Mouse (Mus musculus): ENCODE results near the gene Edf1. TPM values are rescaled to one million over a fixed set of nuclear protein-coding genes. Genes with fewer than 3 reads are reported as not detected.

Edf1 gene
- polyA plus RNA-seq, 1 experiment from 2014 or later: 373 TPM

GRCm38 (mm10) chr2:25585601-25586000 is 28.0 kb downstream of the Edf1 start:
- no peak for ATAC-seq (replicated peaks; ENCODE audit: low FRiP score)
- 79% methylated on average over 3 of the region's 3 CpGs for WGBS
- no peak overlapping the region for H3K4me2 ChIP-seq
- H3K4me3 ChIP-seq (replicated peaks): no peak overlapping the region
- no peaks in the 10 kb centered on the region for H3K9me3 ChIP-seq (replicated peaks)
- no peak overlapping the region for H3K27ac ChIP-seq
- H3K9ac ChIP-seq: no peak overlapping the region
- H3K27me3 ChIP-seq: peaks cover 8% of the 10 kb centered on the region
- peaks cover 25% of the 10 kb centered on the region for H3K4me1 ChIP-seq
- H3K36me3 ChIP-seq: peaks cover 72% of the 10 kb centered on the region

GRCm38 (mm10) chr2:25587290-25587689 is 29.6 kb downstream of the Edf1 start:
- 85% methylated on average over 8 of the region's 8 CpGs for WGBS
- no peak overlapping the region for H3K4me2 ChIP-seq
- peaks cover 8% of the 10 kb centered on the region for H3K4me1 ChIP-seq
- H3K27ac ChIP-seq: no peak overlapping the region
- no peaks in the 10 kb centered on the region for H3K27me3 ChIP-seq
- ATAC-seq (replicated peaks; ENCODE audit: low FRiP score): no peak
- H3K9ac ChIP-seq: no peak overlapping the region
- no peaks in the 10 kb centered on the region for H3K9me3 ChIP-seq (replicated peaks)
- peaks cover 89% of the 10 kb centered on the region for H3K36me3 ChIP-seq
- H3K4me3 ChIP-seq (replicated peaks): no peak overlapping the region

DNA sequence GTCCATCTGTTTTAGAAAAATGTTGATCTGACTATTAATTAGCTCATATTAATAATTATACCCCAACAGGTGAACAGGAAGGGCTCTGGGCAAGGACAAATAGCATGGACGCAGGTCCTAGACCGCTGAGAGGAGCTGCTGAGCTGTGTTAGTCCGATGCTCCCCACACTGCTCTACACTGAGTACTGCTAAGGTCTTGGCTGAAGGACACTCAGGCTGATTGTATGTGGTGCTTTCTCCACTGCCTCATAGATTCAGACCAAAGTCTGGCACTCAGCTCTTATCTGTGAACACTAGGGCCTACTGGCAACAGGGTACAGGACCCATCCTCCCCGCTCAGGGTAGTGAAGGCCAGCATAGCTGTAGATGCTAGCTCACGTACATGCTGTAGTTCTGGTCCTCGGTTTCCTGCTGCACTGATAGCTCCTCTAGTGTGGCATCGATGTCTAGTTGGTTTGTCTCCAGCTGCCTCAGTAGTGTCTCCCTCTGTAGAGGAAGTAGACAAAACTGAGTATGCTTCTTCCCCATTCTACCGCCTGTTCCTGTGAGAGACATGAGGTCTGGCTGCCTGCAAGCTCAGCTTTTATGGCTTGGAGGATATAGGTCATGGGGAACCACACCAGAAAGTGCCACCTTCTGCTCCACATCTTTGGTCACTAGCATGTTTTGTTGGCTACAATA is 30.7 kb downstream of the Edf1 start:
- Histone ChIP-seq H3K9me3 (replicated peaks) (no peaks in the 10 kb centered on the region), H3K4me3 (replicated peaks) (no peak overlapping the region), H3K36me3 (peaks cover 94% of the 10 kb centered on the region), H3K4me2 (no peak overlapping the region), H3K9ac (no peak overlapping the region), H3K27me3 (no peaks in the 10 kb centered on the region), H3K4me1 (no peaks in the 10 kb centered on the region), H3K27ac (no peak overlapping the region)
- 92% methylated on average over 8 of the region's 8 CpGs for WGBS
- no peak for ATAC-seq (replicated peaks; ENCODE audit: low FRiP score)

- WGBS: 73% methylated on average over 2 of the region's 2 CpGs
- Histone ChIP-seq H3K9ac (no peak overlapping the region), H3K4me1 (no peaks in the 10 kb centered on the region), H3K36me3 (peaks cover 92% of the 10 kb centered on the region), H3K27ac (no peak overlapping the region), H3K9me3 (replicated peaks) (no peaks in the 10 kb centered on the region), H3K27me3 (no peaks in the 10 kb centered on the region), H3K4me2 (no peak overlapping the region), H3K4me3 (replicated peaks) (no peak overlapping the region)
- no peak for ATAC-seq (replicated peaks; ENCODE audit: low FRiP score)
These were observed 34.2 kb downstream of the Edf1 start for GRCm38 (mm10) chr2:25591863-25592262.

DNA sequence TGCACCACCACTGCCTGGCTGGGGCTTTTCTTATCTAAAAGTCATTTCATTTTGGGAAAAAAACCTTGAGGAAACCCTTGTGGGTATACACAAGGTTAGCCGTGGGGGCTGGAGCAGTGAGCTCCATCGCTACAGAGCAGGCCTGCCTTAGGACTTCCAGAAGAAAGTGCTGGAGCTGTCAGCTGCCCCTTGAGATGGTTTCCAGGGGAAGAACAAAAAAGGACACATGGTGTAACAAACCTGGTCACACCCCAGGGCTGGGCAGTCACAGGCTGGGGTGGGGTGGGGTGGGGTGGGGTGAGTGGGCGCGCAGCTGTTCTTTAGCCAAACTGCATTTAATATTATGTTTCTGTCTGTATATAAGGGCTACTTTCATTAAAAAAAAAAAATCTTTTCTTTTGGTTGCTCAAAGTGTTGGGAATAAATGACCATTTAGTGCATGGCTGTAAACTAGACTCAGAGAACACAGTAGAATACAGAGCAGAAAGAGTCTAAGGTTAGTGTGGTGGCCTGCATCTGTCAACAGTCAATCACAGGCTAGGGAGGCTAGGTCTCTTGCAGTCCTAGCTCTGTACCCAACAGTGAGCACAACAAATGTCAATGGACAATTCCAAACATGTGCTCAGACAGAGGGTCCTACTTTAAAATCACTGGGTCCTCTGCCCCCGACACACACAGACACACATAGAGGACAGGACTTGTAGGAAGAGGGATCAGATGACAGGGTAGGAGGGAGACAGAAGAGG is 39.3 kb downstream of the Edf1 start:
- no peaks in the 10 kb centered on the region for H3K27me3 ChIP-seq
- H3K4me1 ChIP-seq: no peaks in the 10 kb centered on the region
- ATAC-seq (replicated peaks; ENCODE audit: low FRiP score): no peak
- no peaks in the 10 kb centered on the region for H3K9me3 ChIP-seq (replicated peaks)
- H3K4me2 ChIP-seq: no peak overlapping the region
- WGBS: 89% methylated on average over 5 of the region's 5 CpGs
- H3K36me3 ChIP-seq: peaks cover 95% of the 10 kb centered on the region
- no peak overlapping the region for H3K9ac ChIP-seq
- no peak overlapping the region for H3K4me3 ChIP-seq (replicated peaks)
- no peak overlapping the region for H3K27ac ChIP-seq

DNA sequence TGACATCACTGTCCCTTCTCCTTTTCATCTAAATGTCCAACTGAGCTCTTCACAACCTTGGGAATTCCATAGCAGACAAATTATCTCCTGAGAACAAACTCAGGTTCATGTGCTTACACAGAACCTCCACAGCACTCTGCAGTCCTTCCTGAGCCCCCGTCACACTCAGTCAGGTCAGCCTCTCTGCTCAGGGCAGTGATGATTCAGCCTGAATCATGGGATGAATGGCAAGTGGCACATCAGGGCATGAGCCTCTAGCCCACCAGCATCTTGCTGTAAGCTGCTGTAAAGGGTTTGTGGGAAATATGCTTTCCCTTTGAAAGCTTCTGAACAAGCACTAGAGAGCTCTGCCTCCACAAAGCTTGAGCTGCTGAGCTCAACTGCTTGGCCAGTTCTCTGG is 41.1 kb downstream of the Edf1 start:
- no peaks in the 10 kb centered on the region for H3K9me3 ChIP-seq (replicated peaks)
- H3K27ac ChIP-seq: no peak overlapping the region
- H3K4me3 ChIP-seq (replicated peaks): no peak overlapping the region
- H3K4me1 ChIP-seq: no peaks in the 10 kb centered on the region
- 91% methylated on average over 1 of the region's 1 CpGs for WGBS
- peaks cover 94% of the 10 kb centered on the region for H3K36me3 ChIP-seq
- H3K27me3 ChIP-seq: no peaks in the 10 kb centered on the region
- H3K4me2 ChIP-seq: no peak overlapping the region
- ATAC-seq (replicated peaks; ENCODE audit: low FRiP score): no peak
- no peak overlapping the region for H3K9ac ChIP-seq

- H3K4me2 ChIP-seq: no peak overlapping the region
- no peak overlapping the region for H3K9ac ChIP-seq
- no peaks in the 10 kb centered on the region for H3K27me3 ChIP-seq
- ATAC-seq (replicated peaks; ENCODE audit: low FRiP score): no peak
- no peaks in the 10 kb centered on the region for H3K9me3 ChIP-seq (replicated peaks)
- H3K27ac ChIP-seq: no peak overlapping the region
- no peaks in the 10 kb centered on the region for H3K4me1 ChIP-seq
- no peak overlapping the region for H3K4me3 ChIP-seq (replicated peaks)
- WGBS: 87% methylated on average over 2 of the region's 2 CpGs
- H3K36me3 ChIP-seq: peaks cover 92% of the 10 kb centered on the region
These were observed 42.4 kb downstream of the Edf1 start for GRCm38 (mm10) chr2:25600037-25600436.

DNA sequence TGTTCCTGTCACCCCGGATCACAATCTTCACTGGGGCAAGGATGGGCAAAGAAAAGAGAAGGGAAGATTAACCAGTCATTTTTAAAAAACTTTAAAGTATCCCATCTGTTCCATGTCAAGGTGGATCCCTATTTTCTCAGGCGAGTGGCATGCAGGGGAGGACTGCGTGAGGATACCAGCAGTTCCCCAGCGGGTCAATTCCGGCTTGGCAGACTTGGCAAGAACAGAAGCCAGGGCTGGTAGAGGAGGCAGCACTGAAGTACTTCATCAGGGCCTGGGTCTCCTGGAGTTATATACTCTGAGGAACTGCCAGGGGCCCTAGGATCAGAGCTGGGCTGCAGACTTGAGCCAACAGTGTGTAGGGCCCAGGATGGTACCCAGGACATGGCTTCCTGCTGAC is 44.9 kb downstream of the Edf1 start:
- Histone ChIP-seq H3K36me3 (peaks cover 67% of the 10 kb centered on the region), H3K27me3 (no peaks in the 10 kb centered on the region), H3K4me1 (peaks cover 14% of the 10 kb centered on the region), H3K9me3 (replicated peaks) (no peaks in the 10 kb centered on the region), H3K9ac (no peak overlapping the region), H3K4me3 (replicated peaks) (no peak overlapping the region), H3K4me2 (no peak overlapping the region), H3K27ac (no peak overlapping the region)
- no peak for ATAC-seq (replicated peaks; ENCODE audit: low FRiP score)
- 93% methylated on average over 5 of the region's 5 CpGs for WGBS

DNA sequence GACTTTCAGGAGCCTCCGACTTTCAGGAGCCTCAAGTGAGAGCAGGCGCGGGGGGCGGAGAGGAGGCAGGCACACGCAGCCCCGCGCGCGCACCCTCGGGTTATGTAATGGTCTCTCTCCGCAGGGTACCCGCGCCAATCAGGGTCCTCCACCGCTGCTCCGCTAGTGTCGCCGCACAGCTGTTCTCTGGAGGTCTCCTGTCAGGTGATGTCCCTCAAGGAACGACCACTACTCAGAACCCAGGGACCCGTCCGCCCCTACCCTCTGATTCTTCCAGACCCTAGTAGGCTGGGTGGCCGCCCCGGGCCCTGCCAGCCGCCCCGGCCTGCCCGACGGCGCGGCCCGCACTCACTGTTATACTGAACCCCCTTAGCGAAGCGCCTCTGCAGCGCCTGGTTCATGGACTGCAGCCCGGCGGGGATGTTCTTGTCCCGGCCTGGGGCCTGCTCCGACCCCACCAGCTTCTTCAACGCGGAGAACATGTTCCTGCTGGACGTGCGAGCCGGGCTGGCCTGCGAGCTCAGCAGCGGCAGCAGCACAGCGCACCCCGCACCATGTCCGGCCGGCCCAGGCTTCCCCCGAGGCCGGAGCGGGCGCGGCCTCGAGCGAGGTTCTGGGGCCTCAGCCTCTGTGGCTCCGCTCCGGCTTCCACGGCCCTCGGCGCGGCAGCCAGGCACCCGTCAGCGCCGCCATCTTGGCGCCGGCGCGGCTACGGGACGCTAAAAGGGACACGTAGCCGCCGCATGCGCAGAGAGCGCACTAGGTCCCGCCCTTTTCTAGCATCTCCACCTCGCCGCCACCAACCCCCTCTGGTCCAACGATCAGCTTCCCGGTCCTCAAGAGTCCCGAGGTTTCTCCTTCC is 50.3 kb downstream of the Edf1 start, which contains the start of gene Rabl6:
Gene Rabl6, minus strand, starts transcription at position 761 of the 862 bp plus-strand sequence.
- Histone ChIP-seq H3K36me3 (peaks cover 12% of the 10 kb centered on the region), H3K4me3 (replicated peaks) (peak within 1 kb of the TSS; percentile 79), H3K27ac (peak within 1 kb of the TSS; percentile 92), H3K9ac (peak within 1 kb of the TSS; percentile 81), H3K9me3 (replicated peaks) (no peaks in the 10 kb centered on the region), H3K4me1 (peaks cover 20% of the 10 kb centered on the region), H3K27me3 (no peaks in the 10 kb centered on the region), H3K4me2 (peak within 1 kb of the TSS; percentile 58)
- under 1% methylated on average over 80 of the region's 80 CpGs for WGBS
- ATAC-seq (replicated peaks; ENCODE audit: low FRiP score): peak; percentile 92

DNA sequence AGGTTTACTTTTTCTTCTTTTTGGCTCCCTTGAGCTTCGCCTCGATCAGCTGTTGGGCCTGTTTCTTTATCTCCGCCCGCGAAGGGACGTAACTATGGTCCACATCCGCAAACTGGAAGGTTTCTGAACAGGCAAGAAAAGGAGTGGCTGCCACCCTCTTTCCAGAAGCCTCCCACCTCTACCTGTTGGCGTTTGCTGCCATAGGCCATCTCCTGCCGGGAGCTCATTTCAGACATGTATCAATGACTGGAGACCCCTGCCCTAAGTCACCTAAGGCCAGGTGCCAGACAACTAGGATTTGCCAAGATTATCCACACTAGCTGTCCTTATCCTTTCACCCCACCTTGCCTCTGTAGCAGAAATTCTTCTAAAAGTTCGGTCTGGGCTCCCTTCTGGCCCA is 51.0 kb downstream of the Edf1 start:
- Histone ChIP-seq H3K27me3 (no peaks in the 10 kb centered on the region), H3K27ac (peak overlapping the region; percentile 92), H3K4me3 (replicated peaks) (peak overlapping the region; percentile 79), H3K36me3 (peaks cover 6% of the 10 kb centered on the region), H3K9ac (0 out of 2 replicates have a peak overlapping the region, but pooled peaks have one; percentile 81), H3K4me1 (peaks cover 20% of the 10 kb centered on the region), H3K9me3 (replicated peaks) (no peaks in the 10 kb centered on the region), H3K4me2 (peak overlapping the region; percentile 58)
- ATAC-seq (replicated peaks; ENCODE audit: low FRiP score): 0 out of 2 replicates have a peak, but pooled peaks have one; percentile 10
- 67% methylated on average over 10 of the region's 10 CpGs for WGBS

All from kidney, embryonic 15.5 days (tissue).